Mouse (Mus musculus) myocyte (in vitro differentiated cells): ENCODE measurements at regions not wholly inside any gene's neighbourhood (a gene's known extent, or its start where the extent isn't known, plus 50 kb on each side); places are given as distances from the start of the nearest gene placed in this dataset.

ENCODE experiments used
- H3K27me3 ChIP-seq: one replicate; pipeline ENCODE4 v1.6.1; 2011; ENCODE audit not compliant: control insufficient read depth, insufficient read depth, insufficient read length
- H3K36me3 ChIP-seq: one replicate; pipeline ENCODE4 v1.6.1; 2011; ENCODE audit not compliant: control insufficient read depth, insufficient read depth
- H3K4me2 ChIP-seq: one replicate; pipeline ENCODE4 v1.6.1; 2011; ENCODE audit warnings: low read depth, control low read depth
- H3K4me3 ChIP-seq: one replicate; pipeline ENCODE4 v1.5.1; 2011; ENCODE audit warnings: mild to moderate bottlenecking, control low read depth, moderate library complexity
- H3K79me2 ChIP-seq: one replicate; pipeline ENCODE4 v1.6.1; 2011; ENCODE audit not compliant: control insufficient read depth, insufficient read depth
- H3ac ChIP-seq: one replicate; pipeline ENCODE4 v1.6.1; 2011; ENCODE audit not compliant: control insufficient read depth, insufficient read length
- CEBPB ChIP-seq: IDR thresholded peaks from 2 replicates; pipeline ENCODE4 v1.6.1; 2011; ENCODE audit warnings: mild to moderate bottlenecking, moderate library complexity; ENCODE audit not compliant: poor library complexity, insufficient read depth, severe bottlenecking
- E2F4 ChIP-seq: IDR thresholded peaks from one replicate; pipeline ENCODE4 v1.6.1; 2011; ENCODE audit warnings: mild to moderate bottlenecking, control low read depth, moderate library complexity; ENCODE audit not compliant: insufficient read depth
- MAX ChIP-seq: IDR thresholded peaks from one replicate; pipeline ENCODE4 v1.6.1; 2011; ENCODE audit warnings: low read depth, mild to moderate bottlenecking, control low read depth
- MYOD1 ChIP-seq, 3 experiments: IDR thresholded peaks; one replicate each; pipeline ENCODE4 v1.6.1; 2011; ENCODE audit warnings: control low read depth in 2 of 3, low read depth in 2 of 3, mild to moderate bottlenecking in 2 of 3, moderate library complexity in 1 of 3; ENCODE audit not compliant: insufficient read length in 2 of 3, control insufficient read depth in 1 of 3
- MYOG ChIP-seq, 3 experiments: IDR thresholded peaks; one replicate each; pipeline ENCODE4 v1.6.1; 2011; ENCODE audit warnings: control low read depth in 2 of 3, low read depth in 2 of 3, mild to moderate bottlenecking in 2 of 3; ENCODE audit not compliant: insufficient read length in 2 of 3, control insufficient read depth in 1 of 3, insufficient read depth in 1 of 3
- POLR2A ChIP-seq: IDR thresholded peaks from one replicate; pipeline ENCODE4 v1.6.1; 2011; ENCODE audit warnings: low read depth, mild to moderate bottlenecking, control low read depth, moderate library complexity; ENCODE audit not compliant: insufficient read length
- POLR2AphosphoS2 ChIP-seq: IDR thresholded peaks from one replicate; pipeline ENCODE4 v1.6.1; 2011; ENCODE audit warnings: low read depth, control low read depth; ENCODE audit not compliant: insufficient read length
- REST ChIP-seq: IDR thresholded peaks from one replicate; pipeline ENCODE4 v1.6.1; 2011; ENCODE audit warnings: mild to moderate bottlenecking, control low read depth, moderate library complexity; ENCODE audit not compliant: insufficient read depth, insufficient read length
- SRF ChIP-seq: IDR thresholded peaks from one replicate; pipeline ENCODE4 v1.6.1; 2011; ENCODE audit warnings: low read depth; ENCODE audit not compliant: control insufficient read depth, insufficient read length
- TCF12 ChIP-seq: IDR thresholded peaks from one replicate; pipeline ENCODE4 v1.6.1; 2011; ENCODE audit warnings: mild to moderate bottlenecking, control low read depth; ENCODE audit not compliant: poor library complexity, insufficient read depth, severe bottlenecking
- TCF3 ChIP-seq: IDR thresholded peaks from one replicate; pipeline ENCODE4 v1.6.1; 2011; ENCODE audit warnings: low read depth, control low read depth; ENCODE audit not compliant: insufficient read length
- USF1 ChIP-seq: IDR thresholded peaks from one replicate; pipeline ENCODE4 v1.6.1; 2011; ENCODE audit warnings: low read depth, mild to moderate bottlenecking, control low read depth, moderate library complexity

DNA sequence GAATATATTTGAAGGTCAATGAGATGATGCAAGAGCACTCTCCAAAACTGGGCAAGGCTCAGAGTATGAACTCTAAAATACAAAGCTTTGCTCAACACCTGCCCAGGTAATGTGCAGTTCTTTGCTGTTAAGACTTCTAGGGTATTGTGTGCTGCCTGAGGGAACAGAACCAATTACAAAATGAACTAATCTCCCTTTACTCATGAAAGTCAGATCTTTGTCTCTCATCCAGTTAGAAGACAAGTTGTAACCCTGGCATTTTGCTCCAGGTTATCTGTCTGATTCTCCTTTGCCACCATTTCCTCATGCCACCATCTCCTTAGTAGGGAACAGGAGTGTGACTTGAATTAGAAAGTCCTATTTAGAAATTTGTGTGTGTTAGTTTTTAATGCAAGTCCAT lies 243.5 kb upstream of the P2ry1 start:
- TF ChIP-seq CEBPB (no peak), MYOG (IDR thresholded peaks at IDR 0.05; ENCODE audit: control insufficient read depth in 1 of 3, insufficient read depth in 1 of 3, insufficient read length in 2 of 3, low read depth in 2 of 3) (no peak), SRF (no peak), MYOD1 (IDR thresholded peaks at IDR 0.05; ENCODE audit: control insufficient read depth in 1 of 3, insufficient read length in 2 of 3, low read depth in 2 of 3) (no peak), TCF3 (no peak), E2F4 (no peak), POLR2A (no peak)
- Histone ChIP-seq H3K79me2 (no peaks in the 10 kb centered on the region), H3K27me3 (no peaks in the 10 kb centered on the region), H3K4me2 (no peak overlapping the region), H3ac (no peak overlapping the region), H3K4me3 (no peak overlapping the region), H3K36me3 (no peaks in the 10 kb centered on the region)

DNA sequence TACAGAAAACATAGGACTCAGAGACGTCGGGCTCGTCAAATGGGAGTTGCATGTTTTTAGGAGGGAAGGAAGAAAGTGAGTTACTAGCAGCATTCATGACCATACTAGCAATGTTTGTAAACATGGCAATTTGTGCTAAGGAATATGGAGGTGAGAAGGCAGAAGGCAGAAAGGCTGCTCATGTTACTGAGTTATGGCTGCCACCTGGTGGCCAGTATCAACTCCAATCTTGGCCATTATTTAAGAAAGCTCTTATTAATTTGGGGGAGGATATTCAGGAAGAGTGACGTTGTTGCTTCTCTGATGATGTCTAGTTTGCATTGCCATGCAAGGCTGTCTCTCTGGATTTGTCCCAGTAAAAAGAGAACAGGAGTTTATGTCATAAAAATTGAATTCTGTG lies 239.7 kb upstream of the P2ry1 start:
- Histone ChIP-seq H3ac (no peak overlapping the region), H3K4me2 (no peak overlapping the region), H3K79me2 (no peaks in the 10 kb centered on the region), H3K4me3 (no peak overlapping the region), H3K27me3 (no peaks in the 10 kb centered on the region), H3K36me3 (no peaks in the 10 kb centered on the region)
- TF ChIP-seq TCF3 (no peak), CEBPB (no peak), MYOG (IDR thresholded peaks at IDR 0.05; ENCODE audit: control insufficient read depth in 1 of 3, insufficient read depth in 1 of 3, insufficient read length in 2 of 3, low read depth in 2 of 3) (no peak), POLR2AphosphoS2 (no peak), E2F4 (no peak), TCF12 (no peak), SRF (no peak), POLR2A (no peak), MAX (no peak), USF1 (no peak), MYOD1 (IDR thresholded peaks at IDR 0.05; ENCODE audit: control insufficient read depth in 1 of 3, insufficient read length in 2 of 3, low read depth in 2 of 3) (no peak), REST (no peak)

DNA sequence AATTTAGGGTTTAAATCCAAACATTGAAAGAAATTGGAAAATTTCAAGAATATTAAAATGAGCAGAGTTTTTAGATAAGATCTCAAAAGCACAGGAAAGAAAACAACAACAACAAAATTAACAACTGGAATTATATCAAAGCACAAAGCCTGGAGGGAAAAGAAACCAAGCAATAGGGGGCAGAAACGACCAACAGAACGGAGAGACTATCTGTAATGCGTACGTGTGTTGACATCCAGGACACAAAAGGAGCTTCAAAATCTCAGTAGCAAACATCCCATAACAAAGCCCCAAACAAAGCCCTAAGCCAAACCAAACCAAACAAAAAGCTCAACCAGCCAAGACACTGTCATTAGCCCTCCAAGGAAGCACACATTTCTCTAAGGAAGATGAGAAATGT lies 237.5 kb upstream of the P2ry1 start:
- no peak for TF ChIP-seq POLR2AphosphoS2
- TF ChIP-seq CEBPB, result no peak
- TF ChIP-seq MYOG (IDR thresholded peaks at IDR 0.05; ENCODE audit: control insufficient read depth in 1 of 3, insufficient read depth in 1 of 3, insufficient read length in 2 of 3, low read depth in 2 of 3), result no peak
- no peak for TF ChIP-seq SRF
- no peak for TF ChIP-seq TCF3
- TF ChIP-seq TCF12, result no peak
- no peak for TF ChIP-seq MAX
- no peak for TF ChIP-seq MYOD1 (IDR thresholded peaks at IDR 0.05; ENCODE audit: control insufficient read depth in 1 of 3, insufficient read length in 2 of 3, low read depth in 2 of 3)
- TF ChIP-seq REST, result no peak
- TF ChIP-seq POLR2A, result no peak
- no peak for TF ChIP-seq USF1
- TF ChIP-seq E2F4, result no peak
- no peak overlapping the region for H3K4me3 ChIP-seq
- H3K79me2 ChIP-seq, result no peaks in the 10 kb centered on the region
- H3K27me3 ChIP-seq, result no peaks in the 10 kb centered on the region
- H3ac ChIP-seq, result no peak overlapping the region
- H3K4me2 ChIP-seq, result no peak overlapping the region
- H3K36me3 ChIP-seq, result no peaks in the 10 kb centered on the region

DNA sequence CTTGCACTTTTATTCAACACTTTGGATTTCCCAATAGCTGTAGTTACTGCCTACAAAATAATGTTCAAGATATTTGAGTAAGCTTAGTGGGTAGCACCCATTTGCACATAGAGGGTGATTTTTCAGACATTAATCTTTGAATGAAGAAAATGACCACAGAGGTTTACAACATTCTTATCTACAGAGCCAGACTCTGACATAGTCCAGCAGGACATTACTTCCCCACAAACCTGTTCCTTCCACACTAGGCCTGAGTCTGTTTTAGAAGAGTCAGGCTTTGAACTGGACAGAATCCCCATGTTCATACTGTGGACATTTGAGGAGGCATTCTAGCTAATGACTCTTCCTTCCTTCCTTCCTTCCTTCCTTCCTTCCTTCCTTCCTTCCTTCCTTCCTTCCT lies 233.6 kb upstream of the P2ry1 start:
- Histone ChIP-seq H3K4me2 (no peak overlapping the region), H3K4me3 (no peak overlapping the region), H3K79me2 (no peaks in the 10 kb centered on the region), H3K27me3 (no peaks in the 10 kb centered on the region), H3K36me3 (no peaks in the 10 kb centered on the region), H3ac (no peak overlapping the region)
- no peak for TF ChIP-seq CEBPB
- TF ChIP-seq MAX, result no peak
- TF ChIP-seq POLR2A, result no peak
- no peak for TF ChIP-seq MYOG (IDR thresholded peaks at IDR 0.05; ENCODE audit: control insufficient read depth in 1 of 3, insufficient read depth in 1 of 3, insufficient read length in 2 of 3, low read depth in 2 of 3)
- no peak for TF ChIP-seq TCF3
- no peak for TF ChIP-seq POLR2AphosphoS2
- TF ChIP-seq TCF12, result no peak
- no peak for TF ChIP-seq REST
- TF ChIP-seq MYOD1 (IDR thresholded peaks at IDR 0.05; ENCODE audit: control insufficient read depth in 1 of 3, insufficient read length in 2 of 3, low read depth in 2 of 3), result no peak
- no peak for TF ChIP-seq E2F4
- no peak for TF ChIP-seq USF1
- TF ChIP-seq SRF, result no peak

DNA sequence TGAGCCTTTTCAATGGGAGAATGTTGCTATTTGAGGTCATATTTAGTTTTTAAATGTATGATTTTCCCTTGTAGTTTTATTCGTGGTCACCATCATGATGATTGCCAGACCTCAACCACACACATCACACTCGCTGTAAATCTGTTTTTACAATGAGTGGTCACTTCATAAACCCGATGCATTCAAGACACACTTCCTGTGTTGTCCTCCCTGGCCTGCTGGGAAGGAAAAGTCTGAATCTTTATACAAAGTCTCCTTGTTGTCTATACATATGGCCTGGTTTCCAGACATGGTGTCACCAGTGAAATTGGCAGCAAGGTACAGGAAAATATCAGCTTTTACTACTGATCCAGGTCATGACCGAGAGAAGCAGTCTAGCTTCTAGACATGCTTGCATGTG lies 230.7 kb upstream of the P2ry1 start:
- no peak for TF ChIP-seq E2F4
- no peak for TF ChIP-seq USF1
- no peak for TF ChIP-seq MAX
- TF ChIP-seq MYOG (IDR thresholded peaks at IDR 0.05; ENCODE audit: control insufficient read depth in 1 of 3, insufficient read depth in 1 of 3, insufficient read length in 2 of 3, low read depth in 2 of 3), result no peak
- TF ChIP-seq CEBPB, result no peak
- TF ChIP-seq TCF3, result no peak
- TF ChIP-seq POLR2A, result no peak
- no peak for TF ChIP-seq REST
- no peak for TF ChIP-seq MYOD1 (IDR thresholded peaks at IDR 0.05; ENCODE audit: control insufficient read depth in 1 of 3, insufficient read length in 2 of 3, low read depth in 2 of 3)
- TF ChIP-seq TCF12, result no peak
- TF ChIP-seq POLR2AphosphoS2, result no peak
- no peak for TF ChIP-seq SRF

More for the DNA sequence above, 230.7 kb upstream of the P2ry1 start:
- no peaks in the 10 kb centered on the region for H3K79me2 ChIP-seq
- H3K36me3 ChIP-seq, result no peaks in the 10 kb centered on the region
- H3ac ChIP-seq, result no peak overlapping the region
- no peak overlapping the region for H3K4me3 ChIP-seq
- no peaks in the 10 kb centered on the region for H3K27me3 ChIP-seq
- H3K4me2 ChIP-seq, result no peak overlapping the region
